Mouse (Mus musculus): ENCODE measurements around the gene Dlg4. TPM values are rescaled to one million over a fixed set of nuclear protein-coding genes. Genes with fewer than 3 reads are reported as not detected.

Dlg4 gene
- polyA plus RNA-seq, 1 experiment, result 13.3 TPM

DNA sequence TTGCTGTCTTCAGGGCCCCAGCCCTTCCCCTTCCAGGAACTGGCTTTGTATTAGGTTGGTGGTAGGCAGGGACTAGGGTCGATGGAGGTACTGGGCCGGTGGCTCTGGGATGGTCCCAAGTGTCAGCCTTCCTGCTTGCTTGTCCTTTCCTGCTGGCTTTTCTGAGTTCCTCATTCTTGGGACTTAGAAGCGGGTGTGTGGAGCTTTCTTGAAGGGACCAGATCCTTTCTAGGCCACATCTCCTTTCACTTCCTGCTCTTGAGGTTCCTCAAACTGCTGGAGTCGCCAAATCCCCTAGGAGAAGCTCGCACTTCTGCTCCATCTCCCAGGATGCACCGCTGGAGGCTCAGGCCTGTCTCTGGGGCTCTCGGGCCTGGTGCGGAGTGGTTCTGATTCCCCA, 67.8 kb downstream of the Dlg4 start:
- peaks cover 3% of the 10 kb centered on the region; the same call in 1 of the 2 replicates for H3K4me1 ChIP-seq (ENCODE audit: control insufficient read depth, insufficient read depth, insufficient read length)
- H3K27me3 ChIP-seq (ENCODE audit: control insufficient read depth, insufficient read depth, low read length), result no peaks in the 10 kb centered on the region
- no peak for DNase-seq (ENCODE audit: low read depth in 1 of 2, low spot score in 2 of 2)
- H3K36me3 ChIP-seq (ENCODE audit: control insufficient read depth, insufficient read depth, low read length), result no peaks in the 10 kb centered on the region
- 39% methylated on average over 8 of the region's 8 CpGs for whole genome bisulfite sequencing
- H3K27ac ChIP-seq (ENCODE audit: insufficient read depth, low read length), result no peak overlapping the region
- no peak overlapping the region for H3K4me3 ChIP-seq (ENCODE audit: extremely low read depth, insufficient read depth, insufficient read length)
- TF ChIP-seq POLR2A (IDR thresholded peaks at IDR 0.05; ENCODE audit: low read depth, low read length) (no peak), CTCF (IDR thresholded peaks at IDR 0.05; ENCODE audit: extremely low read depth, insufficient read depth, insufficient read length, insufficient replicate concordance) (no peak)

DNA sequence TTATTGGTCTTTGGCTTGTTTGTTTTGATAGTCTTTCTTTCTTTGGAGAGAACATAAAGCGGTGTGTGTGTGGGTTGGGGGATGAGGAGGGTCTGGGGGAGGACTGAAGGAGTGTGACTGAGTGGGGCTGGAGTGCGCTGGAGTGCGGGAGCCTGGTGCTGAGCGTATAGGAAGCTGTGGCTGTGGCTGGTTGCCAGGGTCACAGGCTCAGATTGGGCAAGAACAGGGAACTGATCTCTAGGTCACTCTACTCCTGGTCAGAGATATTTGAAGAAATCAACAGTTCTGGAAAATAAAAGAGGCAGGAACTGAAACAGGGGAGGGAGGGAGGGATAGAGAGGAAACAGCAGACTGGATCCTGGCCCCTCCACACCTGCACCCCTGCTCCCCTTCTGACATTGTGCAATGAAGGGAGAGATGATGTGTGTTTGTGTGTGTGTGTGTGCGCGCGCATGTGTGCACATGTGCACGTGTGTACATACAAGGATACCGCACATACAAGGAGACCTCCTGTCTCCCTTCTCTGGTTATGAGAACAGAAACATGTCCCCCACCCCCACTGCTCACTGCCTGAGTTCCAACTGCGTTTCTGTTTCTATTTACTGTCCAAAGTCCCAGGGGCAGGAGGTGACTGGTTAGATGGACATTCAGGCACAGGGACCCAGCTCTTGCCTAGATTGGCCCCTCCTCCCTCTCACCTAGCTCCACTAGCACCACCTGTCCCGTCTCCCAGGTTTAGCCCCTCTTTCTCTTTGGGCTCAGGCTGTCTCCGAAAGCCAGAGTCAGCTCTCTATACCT, 75.4 kb downstream of the Dlg4 start, which contains the start of gene Asgr2:
TSS of gene Asgr2 (plus strand) at position 659 of the 798 bp plus-strand sequence.
- H3K27ac ChIP-seq (ENCODE audit: insufficient read depth, low read length), result no peak within 1 kb of the TSS
- TF ChIP-seq CTCF (IDR thresholded peaks at IDR 0.05; ENCODE audit: extremely low read depth, insufficient read depth, insufficient read length, insufficient replicate concordance) (no peak), POLR2A (IDR thresholded peaks at IDR 0.05; ENCODE audit: low read depth, low read length) (no peak)
- 61% methylated on average over 12 of the region's 12 CpGs for WGBS
- no peaks in the 10 kb centered on the region for H3K27me3 ChIP-seq (ENCODE audit: control insufficient read depth, insufficient read depth, low read length)
- DNase-seq (ENCODE audit: low read depth in 1 of 2, low spot score in 2 of 2), result no peak
- H3K4me1 ChIP-seq (ENCODE audit: control insufficient read depth, insufficient read depth, insufficient read length), result no peaks in the 10 kb centered on the region
- no peak within 1 kb of the TSS for H3K4me3 ChIP-seq (ENCODE audit: extremely low read depth, insufficient read depth, insufficient read length)
- no peaks in the 10 kb centered on the region for H3K36me3 ChIP-seq (ENCODE audit: control insufficient read depth, insufficient read depth, low read length)

Other genes starting within 250 kb of the Dlg4 start
- 7.1 and 8.4 TPM in 2 replicates for gene Chrnb1, start 221.0 kb upstream of the Dlg4 start, polyA plus RNA-seq (2012; rRNA removed)
- gene Fgf11, start 215.1 kb upstream of the Dlg4 start, polyA plus RNA-seq (2012; rRNA removed), result 1.1 and 1.2 TPM in 2 replicates
- gene Tmem102, start 211.3 kb upstream of the Dlg4 start, polyA plus RNA-seq (2012; rRNA removed), result 0.23 and 0.31 TPM in 2 replicates
- gene Gm39566, start 201.6 kb upstream of the Dlg4 start, polyA plus RNA-seq (2012; rRNA removed), result not detected in 2 replicates
- not detected in 2 replicates for gene Spem2, start 198.5 kb upstream of the Dlg4 start, polyA plus RNA-seq (2012; rRNA removed)
- gene Spem1, start 194.8 kb upstream of the Dlg4 start, polyA plus RNA-seq (2012; rRNA removed), result not detected in 2 replicates
- 9.1 and 10.2 TPM in 2 replicates for gene Nlgn2, start 179.2 kb upstream of the Dlg4 start, polyA plus RNA-seq (2012; rRNA removed)
- gene Tmem256, start 178.4 kb upstream of the Dlg4 start, polyA plus RNA-seq (2012; rRNA removed), result 93.7 and 99.0 TPM in 2 replicates
- 35.4 and 44.3 TPM in 2 replicates for gene Plscr3, start 170.6 kb upstream of the Dlg4 start, polyA plus RNA-seq (2012; rRNA removed)
- 0.85 and 1.2 TPM in 2 replicates for gene Tnk1, start 158.2 kb upstream of the Dlg4 start, polyA plus RNA-seq (2012; rRNA removed)
- not detected in 2 replicates for gene Tmem95, start 138.9 kb upstream of the Dlg4 start, polyA plus RNA-seq (2012; rRNA removed)
- 3.6 TPM in 2 replicates for gene Kctd11, start 135.5 kb upstream of the Dlg4 start, polyA plus RNA-seq (2012; rRNA removed)
- 142 and 162 TPM in 2 replicates for gene Acap1, start 121.4 kb upstream of the Dlg4 start, polyA plus RNA-seq (2012; rRNA removed)
- 0.48 and 0.51 TPM in 2 replicates for gene 2810408A11Rik, start 116.0 kb upstream of the Dlg4 start, polyA plus RNA-seq (2012; rRNA removed)
- gene Neurl4, start 115.9 kb upstream of the Dlg4 start, polyA plus RNA-seq (2012; rRNA removed), result 43.3 and 45.2 TPM in 2 replicates
- gene Gps2, start 103.1 kb upstream of the Dlg4 start, polyA plus RNA-seq (2012; rRNA removed), result 119 and 145 TPM in 2 replicates
- gene Eif5a, start 95.0 kb upstream of the Dlg4 start, polyA plus RNA-seq (2012; rRNA removed), result 219 and 257 TPM in 2 replicates
- 0.36 TPM in 2 replicates for gene Ybx2, start 81.1 kb upstream of the Dlg4 start, polyA plus RNA-seq (2012; rRNA removed)
- gene Slc2a4, start 68.8 kb upstream of the Dlg4 start, polyA plus RNA-seq (2012; rRNA removed), result 6.1 and 6.2 TPM in 2 replicates
- gene Cldn7, start 52.2 kb upstream of the Dlg4 start, polyA plus RNA-seq (2012; rRNA removed), result 1.2 and 2.0 TPM in 2 replicates
- 75.8 and 87.9 TPM in 2 replicates for gene Ctdnep1, start 35.8 kb upstream of the Dlg4 start, polyA plus RNA-seq (2012; rRNA removed)
- gene Elp5, start 34.4 kb upstream of the Dlg4 start, polyA plus RNA-seq (2012; rRNA removed), result 32.5 and 33.3 TPM in 2 replicates
- 235 and 251 TPM in 2 replicates for gene Gabarap, start 25.8 kb upstream of the Dlg4 start, polyA plus RNA-seq (2012; rRNA removed)
- 13.8 and 21.4 TPM in 2 replicates for gene Phf23, start 21.2 kb upstream of the Dlg4 start, polyA plus RNA-seq (2012; rRNA removed)
- 21.4 and 22.3 TPM in 2 replicates for gene Dvl2, start 16.3 kb upstream of the Dlg4 start, polyA plus RNA-seq (2012; rRNA removed)
- 29.5 and 37.0 TPM in 2 replicates for gene Acadvl, start 1.5 kb upstream of the Dlg4 start, polyA plus RNA-seq (2012; rRNA removed)
- 0.09 TPM in 1 of 2 replicates, not detected in the other for gene Asgr1, start 37.1 kb downstream of the Dlg4 start, polyA plus RNA-seq (2012; rRNA removed)
- gene Asgr2, start 75.7 kb downstream of the Dlg4 start, polyA plus RNA-seq (2012; rRNA removed), result 0.45 and 0.51 TPM in 2 replicates
- 0.35 and 0.50 TPM in 2 replicates for gene Mgl2, start 113.4 kb downstream of the Dlg4 start, polyA plus RNA-seq (2012; rRNA removed)
- 2.8 and 4.1 TPM in 2 replicates for gene Clec10a, start 139.3 kb downstream of the Dlg4 start, polyA plus RNA-seq (2012; rRNA removed)
- 0.32 and 0.40 TPM in 2 replicates for gene Slc16a11, start 195.8 kb downstream of the Dlg4 start, polyA plus RNA-seq (2012; rRNA removed)
- gene Slc16a13, start 204.1 kb downstream of the Dlg4 start, polyA plus RNA-seq (2012; rRNA removed), result 5.3 and 5.6 TPM in 2 replicates
- 3.7 and 5.6 TPM in 2 replicates for gene Bcl6b, start 212.9 kb downstream of the Dlg4 start, polyA plus RNA-seq (2012; rRNA removed)
- gene 0610010K14Rik, start 221.0 kb downstream of the Dlg4 start, polyA plus RNA-seq (2012; rRNA removed), result 60.0 and 85.5 TPM in 2 replicates
- gene Gm21988, start 222.9 kb downstream of the Dlg4 start, polyA plus RNA-seq (2012; rRNA removed), result 5.1 and 5.8 TPM in 2 replicates
- 83.7 and 101 TPM in 2 replicates for gene Rnasek, start 222.9 kb downstream of the Dlg4 start, polyA plus RNA-seq (2012; rRNA removed)
- gene Alox12, start 238.4 kb downstream of the Dlg4 start, polyA plus RNA-seq (2012; rRNA removed), result 21.1 and 21.4 TPM in 2 replicates

Data from spleen, adult 2 months (tissue).